Mouse (Mus musculus) small intestine, adult 2 months (tissue): ENCODE results near the gene Thap4.

ENCODE experiments used
- CTCF ChIP-seq: fragments of 200-500 bp; IDR thresholded peaks from 2 replicates; pipeline ENCODE4 v1.5.1; 2012; ENCODE audit warnings: low read depth, mild to moderate bottlenecking, control low read depth, inconsistent platforms, low read length, moderate library complexity, mixed read lengths; ENCODE audit not compliant: insufficient replicate concordance, insufficient read length; ENCODE audit errors: extremely low read depth
- POLR2A ChIP-seq: fragments of 200-500 bp; IDR thresholded peaks from 2 replicates; pipeline ENCODE4 v1.6.1; 2012; ENCODE audit warnings: low read depth, mild to moderate bottlenecking, control low read depth, inconsistent platforms, low read length, moderate library complexity

DNA sequence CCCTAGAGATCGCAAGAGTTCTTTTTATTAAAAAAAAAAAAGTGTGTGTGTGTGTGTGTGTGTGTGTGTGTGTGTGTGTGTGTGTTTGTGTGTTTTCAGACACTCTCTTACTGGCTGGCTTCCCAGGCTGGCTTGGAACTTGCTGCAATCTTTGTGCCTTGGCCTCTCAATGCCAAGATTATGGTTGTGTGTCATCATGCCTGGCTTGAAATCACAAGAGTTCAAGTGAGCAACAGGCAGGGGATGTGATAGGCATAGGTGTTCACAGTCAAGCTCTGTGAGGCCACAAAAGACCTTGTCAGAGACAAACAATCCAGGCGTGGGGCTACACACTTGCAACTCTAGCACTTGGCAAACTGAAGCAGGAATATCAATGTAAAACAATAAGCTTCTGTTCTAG lies 76.3 kb downstream of the Thap4 start:
- TF ChIP-seq CTCF (no peak), POLR2A (no peak)
